Mouse (Mus musculus) liver, postnatal 0 days (tissue): ENCODE results near the gene Tbc1d20.

Experiments used
- CTCF ChIP-seq: sonication (generic); IDR thresholded peaks from 2 replicates; pipeline ENCODE4 v1.5.1; 2016; ENCODE audit warnings: antibody characterized with exemption, low read depth
- EP300 ChIP-seq: IDR thresholded peaks from 2 replicates; pipeline ENCODE4 v1.6.1; 2016; ENCODE audit warnings: antibody characterized with exemption, low read depth, mild to moderate bottlenecking

- TF ChIP-seq CTCF, result no peak
- no peak for TF ChIP-seq EP300
Observed at GRCm38 (mm10) chr2:152313926-152314325, 20.3 kb downstream of the Tbc1d20 start.
